Mouse (Mus musculus) right cerebral cortex, postnatal 36 days (tissue): ENCODE measurements around the gene Igf1r.

ENCODE experiments used
- DNase-seq, 2 experiments: peaks; one replicate each; pipeline ENCODE4 v3.0.0; 2022; ENCODE audit warnings: low spot score in 2 of 2, mixed read lengths in 1 of 2

Igf1r gene

GRCm38 (mm10) chr7:68172776-68173175 lies 220.1 kb downstream of the Igf1r start:
- DNase-seq: no peak

- no peak for DNase-seq
Measured at GRCm38 (mm10) chr7:68179672-68180071, 227.0 kb downstream of the Igf1r start.

- DNase-seq: no peak
Measured at GRCm38 (mm10) chr7:68181104-68181503, 228.5 kb downstream of the Igf1r start.

- no peak for DNase-seq
Measured at GRCm38 (mm10) chr7:68182025-68182424, 229.4 kb downstream of the Igf1r start.

- no peak for DNase-seq
Measured at GRCm38 (mm10) chr7:68182773-68183172, 230.1 kb downstream of the Igf1r start.

- DNase-seq: no peak
Measured at GRCm38 (mm10) chr7:68183421-68183820, 230.8 kb downstream of the Igf1r start.

- no peak for DNase-seq
Measured at GRCm38 (mm10) chr7:68189211-68189610, 236.6 kb downstream of the Igf1r start.

GRCm38 (mm10) chr7:68189691-68190456 lies 237.2 kb downstream of the Igf1r start:
- no peak for DNase-seq

GRCm38 (mm10) chr7:68193958-68194695 lies 241.5 kb downstream of the Igf1r start:
- DNase-seq: no peak

GRCm38 (mm10) chr7:68199609-68200008 lies 247.0 kb downstream of the Igf1r start:
- DNase-seq: no peak

GRCm38 (mm10) chr7:68205776-68206427 lies 253.3 kb downstream of the Igf1r start:
- DNase-seq: no peak

- DNase-seq: no peak
Measured at GRCm38 (mm10) chr7:68209039-68209438, 256.4 kb downstream of the Igf1r start.

- no peak for DNase-seq
Measured at GRCm38 (mm10) chr7:68210417-68210816, 257.8 kb downstream of the Igf1r start.

- DNase-seq: no peak
Measured at GRCm38 (mm10) chr7:68211883-68212282, 259.3 kb downstream of the Igf1r start.

GRCm38 (mm10) chr7:68213842-68214241 lies 261.2 kb downstream of the Igf1r start:
- no peak for DNase-seq

GRCm38 (mm10) chr7:68215522-68216070 lies 263.0 kb downstream of the Igf1r start:
- no peak for DNase-seq

GRCm38 (mm10) chr7:68218879-68219278 lies 266.3 kb downstream of the Igf1r start:
- no peak for DNase-seq

- peak; percentile 33 to 39 for DNase-seq
Measured at GRCm38 (mm10) chr7:68221677-68222230, 269.1 kb downstream of the Igf1r start.

GRCm38 (mm10) chr7:68223356-68223808 lies 270.8 kb downstream of the Igf1r start:
- no peak for DNase-seq

- no peak for DNase-seq
Measured at GRCm38 (mm10) chr7:68224006-68224405, 271.4 kb downstream of the Igf1r start.

- DNase-seq: peak; percentile 29 to 46
Measured at GRCm38 (mm10) chr7:68225427-68226054, 272.9 kb downstream of the Igf1r start.
